Mouse (Mus musculus): ENCODE data around the gene Gm21915.

Gm21915 gene

GRCm38 (mm10) chr9:40670313-40670712 is at the start of gene Gm21915:
Gene Gm21915 (plus strand): TSS chr9:40670613.
- in situ Hi-C loops (cut with MboI, MseI), result no loop called here

GRCm38 (mm10) chr9:40622265-40622664 is 48.1 kb upstream of the Gm21915 start:
- in situ Hi-C loops (cut with MboI, MseI), result no loop called here

- in situ Hi-C loops (cut with MboI, MseI), result no loop called here
Measured at GRCm38 (mm10) chr9:40622793-40623192, 47.6 kb upstream of the Gm21915 start.

GRCm38 (mm10) chr9:40625341-40625740 is 45.1 kb upstream of the Gm21915 start:
- in situ Hi-C loops (cut with MboI, MseI), result no loop called here

GRCm38 (mm10) chr9:40626566-40626965 is 43.8 kb upstream of the Gm21915 start:
- in situ Hi-C loops (cut with MboI, MseI), result no loop called here

- in situ Hi-C loops (cut with MboI, MseI), result no loop called here
Measured at GRCm38 (mm10) chr9:40627146-40627713, 43.2 kb upstream of the Gm21915 start.

GRCm38 (mm10) chr9:40628130-40629069 is 42.0 kb upstream of the Gm21915 start:
- in situ Hi-C loops (cut with MboI, MseI), result no loop called here

GRCm38 (mm10) chr9:40629441-40629840 is 41.0 kb upstream of the Gm21915 start:
- in situ Hi-C loops (cut with MboI, MseI), result no loop called here

GRCm38 (mm10) chr9:40631101-40631500 is 39.3 kb upstream of the Gm21915 start:
- in situ Hi-C loops (cut with MboI, MseI), result no loop called here

- in situ Hi-C loops (cut with MboI, MseI), result no loop called here
Measured at GRCm38 (mm10) chr9:40631505-40631904, 38.9 kb upstream of the Gm21915 start.

GRCm38 (mm10) chr9:40636054-40636453 is 34.4 kb upstream of the Gm21915 start:
- in situ Hi-C loops (cut with MboI, MseI), result loop anchor here (5.0 kb wide), 1 partner anchor 111 kb away; no protein-coding TSS in a partner anchor

GRCm38 (mm10) chr9:40637705-40638393 is 32.6 kb upstream of the Gm21915 start:
- in situ Hi-C loops (cut with MboI, MseI), result loop anchor here (5.0 kb wide), 1 partner anchor 109 kb away; no protein-coding TSS in a partner anchor

- in situ Hi-C loops (cut with MboI, MseI), result loop anchor here (5.0 kb wide), 1 partner anchor 109 kb away; no protein-coding TSS in a partner anchor
Measured at GRCm38 (mm10) chr9:40638394-40639049, 31.9 kb upstream of the Gm21915 start.

- in situ Hi-C loops (cut with MboI, MseI), result loop anchor here (5.0 kb wide), 1 partner anchor 108 kb away; no protein-coding TSS in a partner anchor
Measured at GRCm38 (mm10) chr9:40639536-40640187, 30.8 kb upstream of the Gm21915 start.

- in situ Hi-C loops (cut with MboI, MseI), result no loop called here
Measured at GRCm38 (mm10) chr9:40641318-40641717, 29.1 kb upstream of the Gm21915 start.

- in situ Hi-C loops (cut with MboI, MseI), result no loop called here
Measured at GRCm38 (mm10) chr9:40642470-40643220, 27.8 kb upstream of the Gm21915 start.

- in situ Hi-C loops (cut with MboI, MseI), result no loop called here
Measured at GRCm38 (mm10) chr9:40649444-40649843, 21.0 kb upstream of the Gm21915 start.

GRCm38 (mm10) chr9:40649983-40650382 is 20.4 kb upstream of the Gm21915 start:
- in situ Hi-C loops (cut with MboI, MseI), result no loop called here

- in situ Hi-C loops (cut with MboI, MseI), result no loop called here
Measured at GRCm38 (mm10) chr9:40651239-40651859, 19.1 kb upstream of the Gm21915 start.

- in situ Hi-C loops (cut with MboI, MseI), result no loop called here
Measured at GRCm38 (mm10) chr9:40652757-40653156, 17.7 kb upstream of the Gm21915 start.

Measured in T-helper 17 cell (primary cell).